Mouse (Mus musculus) limb, embryonic 14.5 days (tissue): Measurements from ENCODE around the gene Cebpa. TPM values are rescaled to one million over a fixed set of nuclear protein-coding genes. Genes with fewer than 3 reads are reported as not detected.
A peak's percentile ranks its signal among the peaks of the same experiment; 100 is the strongest.

Source experiments
- ATAC-seq: fragments of 200-750 bp; cut with Nextera tagmentation; 2 replicates; pipeline ENCODE4 v1.8.0; 2017; ENCODE audit warnings: low read depth, moderate number of reproducible peaks, moderate TSS enrichment; ENCODE audit not compliant: low FRiP score
- DNase-seq: peaks from one replicate; pipeline ENCODE4 v3.0.0-alpha.2; 2015; ENCODE audit warnings: low spot score
- H3K27ac ChIP-seq: fragments of 300-500 bp; sonication (generic); replicated peaks from 2 replicates; pipeline ENCODE4 v1.5.1; 2014; ENCODE audit warnings: low read depth, mild to moderate bottlenecking, low read length, moderate library complexity, mixed read lengths
- H3K27me3 ChIP-seq: fragments of 300-500 bp; sonication (generic); 2 replicates; pipeline ENCODE4 v1.6.1; 2014; ENCODE audit warnings: low read length, mixed read lengths; ENCODE audit not compliant: control insufficient read depth, insufficient read depth
- H3K36me3 ChIP-seq: fragments of 300-500 bp; sonication (generic); 2 replicates; pipeline ENCODE4 v1.6.1; 2014; ENCODE audit warnings: mild to moderate bottlenecking, low read length, moderate library complexity, mixed read lengths; ENCODE audit not compliant: control insufficient read depth, insufficient read depth
- H3K4me1 ChIP-seq: fragments of 300-500 bp; sonication (generic); 2 replicates; pipeline ENCODE4 v1.6.1; 2014; ENCODE audit warnings: antibody characterized with exemption, low read length, mixed read lengths; ENCODE audit not compliant: control insufficient read depth, insufficient read depth
- H3K4me2 ChIP-seq: fragments of 300-500 bp; sonication (generic); replicated peaks from 2 replicates; pipeline ENCODE4 v1.6.1; 2014; ENCODE audit warnings: low read depth, mild to moderate bottlenecking, low read length, moderate library complexity; ENCODE audit not compliant: severe bottlenecking
- H3K4me3 ChIP-seq: fragments of 300-500 bp; sonication (generic); replicated peaks from 2 replicates; pipeline ENCODE4 v1.5.1; 2014; ENCODE audit warnings: low read length
- H3K9ac ChIP-seq: fragments of 300-500 bp; sonication (generic); 2 replicates; pipeline ENCODE4 v1.6.1; 2014; ENCODE audit warnings: mild to moderate bottlenecking, low read depth, low read length, moderate library complexity; ENCODE audit not compliant: severe bottlenecking
- H3K9me3 ChIP-seq: fragments of 300-500 bp; sonication (generic); 2 replicates; pipeline ENCODE4 v1.6.1; 2016; ENCODE audit warnings: low read length; ENCODE audit not compliant: control insufficient read depth
- POLR2A ChIP-seq: fragments of 200-500 bp; IDR thresholded peaks from 2 replicates; pipeline ENCODE4 v1.8.0; 2012; ENCODE audit warnings: inconsistent platforms, mild to moderate bottlenecking, moderate library complexity, borderline replicate concordance; ENCODE audit not compliant: insufficient read depth, insufficient read length; ENCODE audit errors: extremely low read depth
- WGBS: fragments of 180-500 bp; shearing (Covaris S2); extraction: QIAGEN DNeasy Blood & Tissue Kit; methylation state at CpG from one replicate; pipeline ENCODE4 v1.1.7; 2014; 5-methylcytosine and 5-hydroxymethylcytosine counted together
- polyA plus RNA-seq, 2 experiments: library from polyadenylated mRNA; depleted of rRNA in 1 of 2; stranded (reverse) in 1 of 2; unstranded in 1 of 2; fragments of >200 nt; fragmentation: Nextera tagmentation in 1 of 2; extraction: Ambion mirVana in 1 of 2; gene quantifications; 2 replicates each; pipeline versions ENCODE4 v1.2.1 to v1.2.3; 2012 to 2014

Gene Cebpa
- polyA plus RNA-seq, 2 experiments = 14.6 to 25.4 TPM

DNA sequence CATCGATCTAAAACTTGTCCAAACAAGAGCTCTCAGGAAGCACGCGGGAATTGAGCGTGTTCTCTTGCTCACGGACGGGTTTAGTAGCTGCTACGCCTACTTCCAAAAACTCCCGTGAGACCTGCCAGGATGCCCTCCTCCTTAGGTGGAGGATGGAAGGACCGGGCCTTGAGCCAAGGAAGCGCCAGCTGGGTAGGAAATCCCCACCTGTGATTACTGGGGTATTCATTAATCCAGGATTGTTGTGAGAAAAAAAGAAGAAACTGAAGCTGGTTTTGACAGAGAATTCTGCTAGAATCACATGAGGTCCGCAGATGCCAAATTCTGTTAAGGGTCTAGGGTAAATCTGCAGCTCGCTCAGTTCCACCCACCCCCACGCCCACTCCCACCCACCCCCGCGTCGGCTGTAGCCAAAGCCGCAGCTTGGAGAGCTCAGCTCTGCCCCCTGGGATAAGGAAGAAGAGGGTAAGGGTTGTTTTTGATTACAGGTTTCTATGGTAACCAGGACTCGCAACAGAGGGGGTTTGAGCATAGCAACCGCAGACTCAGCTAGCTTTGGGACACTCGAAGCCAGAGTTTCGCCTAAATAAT, 32.7 kb upstream of the Cebpa start:
- H3K4me1 ChIP-seq = peaks cover 1% of the 10 kb centered on the region; the same call in 1 of the 2 replicates
- H3K27me3 ChIP-seq = no peaks in the 10 kb centered on the region
- DNase-seq (peak; percentile 70), ATAC-seq (peak; percentile 79)
- no peak overlapping the region for H3K9ac ChIP-seq
- peak overlapping the region; percentile 56 for H3K4me2 ChIP-seq
- no peaks in the 10 kb centered on the region for H3K9me3 ChIP-seq
- peak overlapping the region; percentile 19 for H3K4me3 ChIP-seq
- H3K27ac ChIP-seq = 0 out of 2 replicates have a peak overlapping the region, but pooled peaks have one; percentile 3
- no peaks in the 10 kb centered on the region for H3K36me3 ChIP-seq
- no peak for TF ChIP-seq POLR2A
- WGBS = under 1% methylated on average over 21 of the region's 21 CpGs

GRCm38 (mm10) chr7:35090550-35090949, 28.5 kb upstream of the Cebpa start:
- no peak overlapping the region for H3K27ac ChIP-seq
- DNase-seq = no peak
- no peaks in the 10 kb centered on the region for H3K9me3 ChIP-seq
- no peaks in the 10 kb centered on the region for H3K4me1 ChIP-seq
- H3K9ac ChIP-seq = no peak overlapping the region
- H3K4me3 ChIP-seq = no peak overlapping the region
- ATAC-seq = no peak
- 79% methylated on average over 5 of the region's 5 CpGs for WGBS
- H3K4me2 ChIP-seq = no peak overlapping the region
- no peak for TF ChIP-seq POLR2A
- no peaks in the 10 kb centered on the region for H3K27me3 ChIP-seq
- H3K36me3 ChIP-seq = no peaks in the 10 kb centered on the region

DNA sequence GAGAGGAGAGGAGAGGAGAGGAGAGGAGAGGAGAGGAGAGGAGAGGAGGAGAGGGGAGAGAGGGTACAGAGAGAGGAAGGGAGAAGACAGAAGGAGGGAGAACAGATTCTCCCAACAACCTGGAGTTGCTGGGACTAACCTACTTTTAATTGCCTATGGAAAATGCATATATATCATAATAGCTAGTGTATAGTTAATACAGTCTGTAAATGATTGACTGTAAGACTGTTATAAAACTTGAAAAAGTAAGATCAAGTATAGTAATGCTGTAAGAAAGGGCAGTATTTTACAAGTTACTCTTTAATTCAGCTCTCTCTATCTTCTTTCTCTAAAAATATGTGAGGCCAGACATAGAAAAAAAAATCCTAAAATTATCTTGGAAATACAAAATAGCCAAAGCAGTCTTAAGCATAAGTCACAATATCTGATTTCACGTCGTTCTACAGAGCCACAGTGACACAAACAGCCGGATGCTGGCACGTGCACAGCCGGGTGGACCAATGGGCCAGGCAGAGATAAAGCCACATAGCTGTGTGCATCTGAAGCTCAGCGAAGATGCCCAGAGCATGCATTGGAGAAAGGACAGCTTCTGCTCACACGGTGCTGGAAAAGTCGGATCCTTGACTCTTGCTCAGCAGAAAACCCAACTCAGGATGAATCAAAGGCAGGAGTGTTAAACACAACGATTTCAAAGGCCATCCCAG, 24.0 kb upstream of the Cebpa start:
- H3K27me3 ChIP-seq = no peaks in the 10 kb centered on the region
- H3K4me3 ChIP-seq = no peak overlapping the region
- H3K9me3 ChIP-seq = no peaks in the 10 kb centered on the region
- no peaks in the 10 kb centered on the region for H3K4me1 ChIP-seq
- no peak overlapping the region for H3K27ac ChIP-seq
- no peak overlapping the region for H3K9ac ChIP-seq
- H3K36me3 ChIP-seq = no peaks in the 10 kb centered on the region
- no peak for TF ChIP-seq POLR2A
- no peak overlapping the region for H3K4me2 ChIP-seq
- 75% methylated on average over 9 of the region's 9 CpGs for WGBS
- no peak for DNase-seq
- no peak for ATAC-seq

DNA sequence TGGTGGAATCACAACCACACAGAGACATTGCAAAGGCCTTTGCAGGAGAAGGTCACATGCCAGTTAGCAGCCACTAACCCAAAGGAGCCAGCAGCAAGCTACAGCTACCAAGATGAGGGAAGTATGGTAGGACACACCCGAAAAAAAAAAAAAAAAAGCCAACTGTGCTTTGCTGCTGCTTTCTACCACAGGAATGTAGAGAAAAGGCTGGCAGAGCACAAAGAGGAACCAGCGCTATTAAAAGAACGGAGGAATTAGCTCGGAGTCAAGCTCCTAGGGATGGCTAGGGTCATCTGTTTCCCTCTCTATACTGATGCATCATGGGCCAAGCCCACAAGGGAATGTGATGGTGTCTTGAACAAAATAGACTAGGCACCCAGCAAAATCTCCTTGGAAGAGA, 20.3 kb upstream of the Cebpa start:
- Histone ChIP-seq H3K27me3 (no peaks in the 10 kb centered on the region), H3K9me3 (no peaks in the 10 kb centered on the region), H3K27ac (no peak overlapping the region), H3K4me2 (no peak overlapping the region), H3K9ac (no peak overlapping the region), H3K36me3 (no peaks in the 10 kb centered on the region), H3K4me1 (no peaks in the 10 kb centered on the region), H3K4me3 (no peak overlapping the region)
- no peak for ATAC-seq
- no peak for DNase-seq
- TF ChIP-seq POLR2A = no peak
- 67% methylated on average over 4 of the region's 4 CpGs for WGBS

DNA sequence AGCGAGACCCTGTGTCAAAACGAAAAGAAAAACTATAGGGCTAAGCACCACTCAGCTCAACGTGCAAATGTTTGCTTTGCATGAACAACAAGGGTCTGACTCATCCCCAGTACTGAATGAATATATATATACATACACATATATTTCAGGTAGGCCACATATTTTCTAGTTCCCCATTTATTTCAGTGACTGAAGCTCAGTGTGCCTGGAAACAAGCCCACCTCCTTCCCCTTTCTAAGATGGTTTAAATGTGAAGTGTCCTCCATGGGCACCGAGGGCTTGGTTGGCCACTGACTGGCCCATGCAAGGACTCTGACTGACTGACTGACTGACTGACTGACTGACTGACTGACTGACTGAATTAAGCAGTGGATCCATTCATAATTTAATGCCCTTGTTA, 19.6 kb upstream of the Cebpa start:
- no peak for TF ChIP-seq POLR2A
- Histone ChIP-seq H3K27me3 (no peaks in the 10 kb centered on the region), H3K4me1 (no peaks in the 10 kb centered on the region), H3K9me3 (no peaks in the 10 kb centered on the region), H3K4me2 (no peak overlapping the region), H3K9ac (no peak overlapping the region), H3K36me3 (no peaks in the 10 kb centered on the region), H3K4me3 (no peak overlapping the region), H3K27ac (no peak overlapping the region)
- WGBS = 88% methylated on average over 4 of the region's 4 CpGs
- ATAC-seq (no peak), DNase-seq (no peak)
